Mouse (Mus musculus): ENCODE data around the gene Ppp4c. TPM values are rescaled to one million over a fixed set of nuclear protein-coding genes. Genes with fewer than 3 reads are reported as not detected.

The Ppp4c gene
- polyA plus RNA-seq, 1 experiment from 2014 or later: 151 TPM

DNA sequence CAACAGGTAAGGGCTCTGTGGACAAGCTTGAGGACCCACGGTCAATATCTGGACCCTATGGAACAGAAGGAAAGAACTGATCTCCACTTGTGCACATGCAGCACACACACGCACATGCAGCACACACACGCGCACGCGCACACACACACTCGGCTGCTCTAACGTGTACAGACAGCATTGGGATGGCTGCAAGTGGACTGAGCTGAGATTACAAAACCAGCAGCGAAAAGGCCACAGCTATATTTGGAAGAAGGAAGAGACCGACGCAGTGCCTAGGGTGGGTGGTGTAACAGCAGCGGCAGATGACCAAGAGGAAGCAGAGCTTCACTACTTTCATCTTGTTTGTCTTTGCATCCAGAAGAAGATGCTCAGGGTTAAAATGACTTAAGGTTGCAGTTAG is 46.2 kb downstream of the Ppp4c start:
- WGBS: 68% methylated on average over 12 of the region's 12 CpGs
- Histone ChIP-seq H3K4me1 (no peaks in the 10 kb centered on the region), H3K36me3 (no peaks in the 10 kb centered on the region), H3K27ac (replicated peaks) (no peak overlapping the region), H3K9ac (no peak overlapping the region), H3K9me3 (no peaks in the 10 kb centered on the region), H3K27me3 (replicated peaks) (no peaks in the 10 kb centered on the region), H3K4me3 (no peak overlapping the region), H3K4me2 (no peak overlapping the region)
- no peak for ATAC-seq (ENCODE audit: extremely low read depth, insufficient number of reproducible peaks, low FRiP score, low TSS enrichment)

DNA sequence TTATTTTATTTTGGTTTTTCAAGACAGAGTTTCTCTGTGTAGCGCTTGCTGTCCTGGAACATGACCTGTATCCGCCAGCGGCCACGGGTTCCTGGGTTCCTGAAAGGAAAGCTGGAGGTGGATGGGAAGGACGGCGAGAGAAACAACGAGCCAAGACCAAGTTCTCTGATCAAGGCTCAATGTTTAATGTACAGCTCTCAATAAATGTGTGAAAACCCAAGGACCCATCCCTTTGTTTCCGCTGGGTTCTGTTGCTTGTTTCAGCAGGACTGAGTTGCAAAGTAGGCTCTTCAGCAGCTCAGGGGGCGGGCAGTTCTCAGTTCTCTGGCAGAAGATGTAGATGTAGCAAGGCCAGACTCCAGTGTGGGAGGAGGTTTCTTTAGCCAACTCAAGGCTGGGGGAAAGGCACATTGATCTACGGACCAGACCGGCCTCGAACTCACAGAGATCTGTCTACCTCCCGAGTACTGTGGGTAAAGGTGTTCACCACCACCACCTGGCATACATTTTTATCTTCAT is 50.3 kb downstream of the Ppp4c start:
- Histone ChIP-seq H3K4me2 (no peak overlapping the region), H3K4me1 (no peaks in the 10 kb centered on the region), H3K27me3 (replicated peaks) (no peaks in the 10 kb centered on the region), H3K9me3 (no peaks in the 10 kb centered on the region), H3K27ac (replicated peaks) (no peak overlapping the region), H3K4me3 (no peak overlapping the region), H3K36me3 (no peaks in the 10 kb centered on the region), H3K9ac (no peak overlapping the region)
- 87% methylated on average over 13 of the region's 13 CpGs for WGBS
- no peak for ATAC-seq (ENCODE audit: extremely low read depth, insufficient number of reproducible peaks, low FRiP score, low TSS enrichment)

DNA sequence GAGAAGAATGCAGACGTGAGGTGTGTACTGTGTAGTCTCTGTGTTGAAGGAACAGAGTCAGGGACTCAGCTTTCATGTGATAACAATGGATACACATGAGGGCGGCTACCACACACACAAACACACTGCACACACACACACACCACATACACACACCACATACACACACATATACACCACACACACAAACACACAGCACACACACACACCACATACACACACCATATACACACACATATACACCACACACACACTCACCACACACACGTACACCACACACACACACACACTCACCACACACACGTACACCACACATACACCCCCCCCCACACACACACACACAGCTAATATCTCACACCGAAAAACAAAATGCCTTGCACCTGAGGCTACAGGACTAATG is 50.8 kb downstream of the Ppp4c start:
- Histone ChIP-seq H3K4me2 (no peak overlapping the region), H3K27ac (replicated peaks) (no peak overlapping the region), H3K9me3 (no peaks in the 10 kb centered on the region), H3K4me3 (no peak overlapping the region), H3K4me1 (no peaks in the 10 kb centered on the region), H3K27me3 (replicated peaks) (no peaks in the 10 kb centered on the region), H3K36me3 (no peaks in the 10 kb centered on the region), H3K9ac (no peak overlapping the region)
- ATAC-seq (ENCODE audit: extremely low read depth, insufficient number of reproducible peaks, low FRiP score, low TSS enrichment): no peak
- 73% methylated on average over 5 of the region's 5 CpGs for WGBS

DNA sequence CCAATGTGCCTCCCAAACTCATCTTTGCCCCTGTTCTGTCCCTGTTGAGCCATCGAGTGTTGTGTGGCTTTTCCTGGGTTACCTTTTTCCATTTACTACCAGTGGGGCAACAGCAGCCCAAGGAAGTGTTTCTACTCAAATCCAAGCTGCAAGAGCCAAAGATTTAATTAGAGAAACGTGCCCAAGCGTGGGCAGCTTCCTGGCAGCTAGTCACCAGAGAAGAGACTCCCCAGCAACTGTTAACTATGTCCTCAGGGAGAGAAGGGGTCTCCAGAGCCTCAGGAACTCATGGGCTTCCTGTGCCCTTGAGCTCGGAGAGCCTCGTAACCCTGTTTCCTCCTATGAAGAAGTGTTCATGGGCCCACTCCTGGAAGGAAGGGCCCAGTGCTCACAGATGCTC is 51.3 kb downstream of the Ppp4c start:
- no peaks in the 10 kb centered on the region for H3K4me1 ChIP-seq
- H3K27me3 ChIP-seq (replicated peaks): no peaks in the 10 kb centered on the region
- H3K9me3 ChIP-seq: no peaks in the 10 kb centered on the region
- no peak overlapping the region for H3K4me3 ChIP-seq
- ATAC-seq (ENCODE audit: extremely low read depth, insufficient number of reproducible peaks, low FRiP score, low TSS enrichment): no peak
- no peak overlapping the region for H3K27ac ChIP-seq (replicated peaks)
- 61% methylated on average over 5 of the region's 5 CpGs for WGBS
- no peak overlapping the region for H3K4me2 ChIP-seq
- no peaks in the 10 kb centered on the region for H3K36me3 ChIP-seq
- no peak overlapping the region for H3K9ac ChIP-seq

DNA sequence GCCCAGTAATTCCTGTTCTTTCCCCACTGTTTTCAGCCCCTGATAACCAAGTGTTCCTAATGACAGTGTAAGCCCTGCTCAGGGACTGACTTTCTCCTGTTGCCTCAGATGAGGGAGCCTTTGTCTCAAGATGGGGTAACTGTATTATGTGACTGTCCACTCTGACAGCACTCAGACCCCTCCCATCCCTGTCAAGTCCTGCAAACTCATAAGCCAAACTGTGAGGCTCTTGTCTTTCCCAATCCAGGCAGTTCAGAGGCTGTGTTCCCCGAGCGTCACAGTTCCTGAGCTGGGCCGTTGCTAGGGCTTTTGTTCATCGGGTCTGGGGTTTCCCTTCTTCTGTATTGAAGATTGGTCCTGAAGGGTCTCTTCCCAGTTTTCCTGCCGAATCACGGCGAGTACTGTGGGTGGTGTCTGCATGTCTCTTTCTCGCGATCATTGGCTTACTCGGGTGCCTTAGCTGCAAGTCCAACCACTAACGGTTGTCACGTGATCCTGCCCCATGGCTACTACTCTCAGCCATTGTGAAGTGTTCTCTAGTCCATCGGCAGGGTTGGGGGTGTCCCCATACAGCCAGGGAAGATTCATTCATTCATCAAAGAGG is 52.1 kb downstream of the Ppp4c start:
- no peak for ATAC-seq (ENCODE audit: extremely low read depth, insufficient number of reproducible peaks, low FRiP score, low TSS enrichment)
- 79% methylated on average over 13 of the region's 13 CpGs for WGBS
- H3K4me1 ChIP-seq: no peaks in the 10 kb centered on the region
- H3K9ac ChIP-seq: no peak overlapping the region
- H3K36me3 ChIP-seq: no peaks in the 10 kb centered on the region
- H3K4me2 ChIP-seq: no peak overlapping the region
- no peaks in the 10 kb centered on the region for H3K9me3 ChIP-seq
- H3K27ac ChIP-seq (replicated peaks): no peak overlapping the region
- no peak overlapping the region for H3K4me3 ChIP-seq
- H3K27me3 ChIP-seq (replicated peaks): no peaks in the 10 kb centered on the region

DNA sequence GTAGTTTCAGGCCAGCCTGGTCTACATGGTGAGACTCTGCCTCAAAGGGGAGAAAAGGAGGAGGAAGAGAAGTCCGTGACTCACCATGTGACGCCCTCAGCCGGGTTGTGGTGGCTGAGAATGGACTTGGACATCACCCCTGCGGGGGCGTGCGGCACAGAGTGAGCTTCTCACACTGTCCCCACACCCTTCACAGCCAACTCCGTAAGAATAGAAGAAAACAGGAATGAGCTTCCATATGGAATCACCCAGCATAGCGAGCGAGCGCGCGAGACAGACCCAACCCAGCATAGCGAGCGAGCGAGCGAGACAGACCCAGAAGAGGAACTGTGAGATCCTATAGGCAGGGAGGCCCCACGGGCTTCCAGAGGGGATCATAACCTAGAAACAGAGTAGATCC is 52.7 kb downstream of the Ppp4c start:
- no peak overlapping the region for H3K27ac ChIP-seq (replicated peaks)
- no peaks in the 10 kb centered on the region for H3K36me3 ChIP-seq
- no peaks in the 10 kb centered on the region for H3K27me3 ChIP-seq (replicated peaks)
- no peak overlapping the region for H3K9ac ChIP-seq
- H3K9me3 ChIP-seq: no peaks in the 10 kb centered on the region
- H3K4me1 ChIP-seq: no peaks in the 10 kb centered on the region
- no peak for ATAC-seq (ENCODE audit: extremely low read depth, insufficient number of reproducible peaks, low FRiP score, low TSS enrichment)
- WGBS: 85% methylated on average over 17 of the region's 17 CpGs
- H3K4me2 ChIP-seq: no peak overlapping the region
- H3K4me3 ChIP-seq: no peak overlapping the region

DNA sequence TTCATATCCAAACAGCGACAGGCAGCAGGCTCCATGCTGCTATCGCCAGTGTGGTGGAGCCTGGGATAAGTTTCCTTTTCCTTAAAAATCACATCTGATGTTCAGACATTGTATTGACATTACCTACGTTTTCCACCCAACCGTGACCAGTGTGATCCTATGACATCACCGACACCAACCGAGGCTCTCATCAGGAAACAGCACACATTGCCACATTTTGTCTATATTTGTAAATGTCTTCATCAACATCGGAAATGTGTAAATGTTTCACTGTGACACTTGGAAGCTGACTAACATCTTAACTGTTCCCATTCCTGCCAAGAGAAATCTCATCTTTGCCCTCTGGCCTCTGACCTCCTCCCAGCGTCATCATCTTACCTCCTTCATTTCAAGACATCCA is 56.2 kb downstream of the Ppp4c start:
- Histone ChIP-seq H3K4me3 (no peak overlapping the region), H3K36me3 (no peaks in the 10 kb centered on the region), H3K9me3 (no peaks in the 10 kb centered on the region), H3K9ac (no peak overlapping the region), H3K27ac (replicated peaks) (no peak overlapping the region), H3K4me1 (no peaks in the 10 kb centered on the region), H3K4me2 (no peak overlapping the region), H3K27me3 (replicated peaks) (no peaks in the 10 kb centered on the region)
- ATAC-seq (ENCODE audit: extremely low read depth, insufficient number of reproducible peaks, low FRiP score, low TSS enrichment): no peak
- WGBS: 68% methylated on average over 8 of the region's 8 CpGs

Other genes starting within 250 kb of the Ppp4c start
- 129 and 135 TPM in 2 replicates for gene Eif3c, start 226.1 kb downstream of the Ppp4c start, polyA plus RNA-seq (2015; fragmentation: Nextera tagmentation; extraction: Ambion mirVana)
- 0.15 and 0.33 TPM in 2 replicates for gene Apobr, start 207.6 kb downstream of the Ppp4c start, polyA plus RNA-seq (2015; fragmentation: Nextera tagmentation; extraction: Ambion mirVana)
- gene Cln3, start 206.7 kb downstream of the Ppp4c start, polyA plus RNA-seq (2015; fragmentation: Nextera tagmentation; extraction: Ambion mirVana): 19.4 and 22.1 TPM in 2 replicates
- gene Il27, start 197.6 kb downstream of the Ppp4c start, polyA plus RNA-seq (2015; fragmentation: Nextera tagmentation; extraction: Ambion mirVana): not detected in 2 replicates
- gene Nupr1, start 161.6 kb downstream of the Ppp4c start, polyA plus RNA-seq (2015; fragmentation: Nextera tagmentation; extraction: Ambion mirVana): 6.2 and 9.3 TPM in 2 replicates
- 27.7 and 28.8 TPM in 2 replicates for gene Sgf29, start 143.2 kb downstream of the Ppp4c start, polyA plus RNA-seq (2015; fragmentation: Nextera tagmentation; extraction: Ambion mirVana)
- 5.8 and 6.2 TPM in 2 replicates for gene Sult1a1, start 116.1 kb downstream of the Ppp4c start, polyA plus RNA-seq (2015; fragmentation: Nextera tagmentation; extraction: Ambion mirVana)
- gene Bola2, start 97.1 kb downstream of the Ppp4c start, polyA plus RNA-seq (2015; fragmentation: Nextera tagmentation; extraction: Ambion mirVana): 109 and 124 TPM in 2 replicates
- 6.9 and 7.1 TPM in 2 replicates for gene Slx1b, start 96.7 kb downstream of the Ppp4c start, polyA plus RNA-seq (2015; fragmentation: Nextera tagmentation; extraction: Ambion mirVana)
- gene Coro1a, start 84.7 kb downstream of the Ppp4c start, polyA plus RNA-seq (2015; fragmentation: Nextera tagmentation; extraction: Ambion mirVana): 11.8 and 16.6 TPM in 2 replicates
- gene Mapk3, start 32.9 kb downstream of the Ppp4c start, polyA plus RNA-seq (2015; fragmentation: Nextera tagmentation; extraction: Ambion mirVana): 57.5 and 65.5 TPM in 2 replicates
- gene Gdpd3, start 26.2 kb downstream of the Ppp4c start, polyA plus RNA-seq (2015; fragmentation: Nextera tagmentation; extraction: Ambion mirVana): 1.2 and 1.4 TPM in 2 replicates
- gene Ypel3, start 15.5 kb downstream of the Ppp4c start, polyA plus RNA-seq (2015; fragmentation: Nextera tagmentation; extraction: Ambion mirVana): 79.1 and 86.2 TPM in 2 replicates
- 0.32 and 0.33 TPM in 2 replicates for gene Tbx6, start 11.0 kb downstream of the Ppp4c start, polyA plus RNA-seq (2015; fragmentation: Nextera tagmentation; extraction: Ambion mirVana)
- gene Fam57b, start 5.2 kb upstream of the Ppp4c start, polyA plus RNA-seq (2015; fragmentation: Nextera tagmentation; extraction: Ambion mirVana): 0.29 and 0.32 TPM in 2 replicates
- not detected in 2 replicates for gene 4930451I11Rik, start 39.1 kb upstream of the Ppp4c start, polyA plus RNA-seq (2015; fragmentation: Nextera tagmentation; extraction: Ambion mirVana)
- 0.15 and 0.17 TPM in 2 replicates for gene Doc2a, start 54.9 kb upstream of the Ppp4c start, polyA plus RNA-seq (2015; fragmentation: Nextera tagmentation; extraction: Ambion mirVana)
- 18.8 and 23.1 TPM in 2 replicates for gene Hirip3, start 69.5 kb upstream of the Ppp4c start, polyA plus RNA-seq (2015; fragmentation: Nextera tagmentation; extraction: Ambion mirVana)
- gene Ino80e, start 69.9 kb upstream of the Ppp4c start, polyA plus RNA-seq (2015; fragmentation: Nextera tagmentation; extraction: Ambion mirVana): 55.6 and 55.8 TPM in 2 replicates
- gene Taok2, start 92.2 kb upstream of the Ppp4c start, polyA plus RNA-seq (2015; fragmentation: Nextera tagmentation; extraction: Ambion mirVana): 31.8 and 32.1 TPM in 2 replicates
- 20.4 and 21.5 TPM in 2 replicates for gene Tmem219, start 130.4 kb upstream of the Ppp4c start, polyA plus RNA-seq (2015; fragmentation: Nextera tagmentation; extraction: Ambion mirVana)
- gene Kctd13, start 136.4 kb upstream of the Ppp4c start, polyA plus RNA-seq (2015; fragmentation: Nextera tagmentation; extraction: Ambion mirVana): 13.1 and 14.0 TPM in 2 replicates
- 0.20 TPM in 2 replicates for gene Asphd1, start 157.1 kb upstream of the Ppp4c start, polyA plus RNA-seq (2015; fragmentation: Nextera tagmentation; extraction: Ambion mirVana)
- gene Sez6l2, start 158.1 kb upstream of the Ppp4c start, polyA plus RNA-seq (2015; fragmentation: Nextera tagmentation; extraction: Ambion mirVana): 0.19 and 0.73 TPM in 2 replicates
- 69.5 and 79.9 TPM in 2 replicates for gene Cdipt, start 183.4 kb upstream of the Ppp4c start, polyA plus RNA-seq (2015; fragmentation: Nextera tagmentation; extraction: Ambion mirVana)
- 0.59 and 1.7 TPM in 2 replicates for gene Cdiptos, start 183.6 kb upstream of the Ppp4c start, polyA plus RNA-seq (2015; fragmentation: Nextera tagmentation; extraction: Ambion mirVana)
- 11.2 and 11.9 TPM in 2 replicates for gene Mvp, start 222.1 kb upstream of the Ppp4c start, polyA plus RNA-seq (2015; fragmentation: Nextera tagmentation; extraction: Ambion mirVana)
- gene Pagr1b, start 224.0 kb upstream of the Ppp4c start, polyA plus RNA-seq (2015; fragmentation: Nextera tagmentation; extraction: Ambion mirVana): 0.38 and 0.44 TPM in 2 replicates
- gene Pagr1a, start 224.9 kb upstream of the Ppp4c start, polyA plus RNA-seq (2015; fragmentation: Nextera tagmentation; extraction: Ambion mirVana): 55.6 and 76.2 TPM in 2 replicates
- gene Gm42742, start 228.6 kb upstream of the Ppp4c start, polyA plus RNA-seq (2015; fragmentation: Nextera tagmentation; extraction: Ambion mirVana): 13.8 and 25.7 TPM in 2 replicates
- 1.6 TPM in 2 replicates for gene Prrt2, start 228.7 kb upstream of the Ppp4c start, polyA plus RNA-seq (2015; fragmentation: Nextera tagmentation; extraction: Ambion mirVana)
- gene Maz, start 234.5 kb upstream of the Ppp4c start, polyA plus RNA-seq (2015; fragmentation: Nextera tagmentation; extraction: Ambion mirVana): 31.0 and 34.5 TPM in 2 replicates
- 72.4 and 79.2 TPM in 2 replicates for gene Kif22, start 250.0 kb upstream of the Ppp4c start, polyA plus RNA-seq (2015; fragmentation: Nextera tagmentation; extraction: Ambion mirVana)

All from heart, embryonic 13.5 days (tissue).